Mouse (Mus musculus): ENCODE results near the gene Atp1a3. TPM values are rescaled to one million over a fixed set of nuclear protein-coding genes. Genes with fewer than 3 reads are reported as not detected.
A peak's percentile ranks its signal among the peaks of the same experiment; 100 is the strongest.
"Not testable (repeated sequence)": the region's sequence is repeated elsewhere in the genome, so short reads cannot be mapped to it uniquely, and the experiment has no call there.

Gene Atp1a3
- polyA plus RNA-seq (2015; fragmentation: Nextera tagmentation; extraction: Ambion mirVana) = 1.7 TPM in 2 replicates

DNA sequence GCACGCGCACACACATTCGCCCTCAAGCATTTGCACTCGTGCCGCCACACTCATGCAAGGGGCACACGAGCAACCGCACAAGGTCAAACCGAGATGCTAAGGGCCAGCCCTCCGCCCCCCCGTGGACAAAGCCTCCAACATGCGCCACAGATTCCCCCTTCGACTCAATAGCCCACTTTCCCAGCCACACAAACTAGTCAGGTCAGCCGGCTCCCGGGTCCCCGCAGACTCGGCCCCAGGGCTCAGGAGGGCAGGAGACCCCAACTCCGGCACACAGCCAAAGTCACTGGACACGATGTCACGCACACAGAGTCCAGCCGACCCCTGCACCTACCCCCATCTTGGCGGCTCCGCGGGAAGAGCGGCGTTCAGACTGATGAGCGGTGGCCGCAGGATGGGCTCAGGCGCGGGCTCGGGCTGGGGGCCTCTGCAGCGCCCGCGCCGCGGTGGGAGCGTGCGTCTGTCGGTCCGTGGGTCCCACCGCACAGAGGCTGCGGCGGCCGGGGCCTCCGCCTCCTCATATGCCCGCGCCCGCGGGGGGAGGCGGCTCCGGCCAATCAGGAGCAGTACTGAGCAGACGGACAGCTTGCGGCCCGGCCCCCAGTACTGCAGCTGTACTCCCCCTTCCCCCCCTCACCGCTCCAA, at the start of gene Atp1a3:
TSS of gene Atp1a3 (minus strand) at position 538 of the 645 bp plus-strand sequence.
- DNase-seq (ENCODE audit: low spot score) = no peak

DNA sequence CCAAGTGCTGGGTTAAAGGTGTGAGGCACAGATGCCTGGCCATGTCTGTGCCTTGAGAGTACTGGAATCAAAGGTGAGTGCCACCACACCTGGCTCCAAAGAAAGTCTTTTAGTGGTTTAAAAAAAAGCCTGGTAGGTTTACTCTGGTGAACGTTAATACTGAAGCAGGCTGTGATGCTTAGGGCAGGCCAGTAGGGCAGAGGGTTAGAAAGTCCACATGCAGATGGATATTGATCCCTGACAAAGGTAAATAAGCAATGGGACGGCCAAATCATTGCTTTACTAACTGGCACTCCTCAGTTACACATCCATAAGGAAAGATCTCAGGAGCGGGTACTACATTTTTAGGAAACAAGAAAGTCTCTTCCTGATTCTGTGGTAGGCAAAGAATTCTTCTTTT, 46.8 kb upstream of the Atp1a3 start:
- no peak for DNase-seq (ENCODE audit: low spot score)

DNA sequence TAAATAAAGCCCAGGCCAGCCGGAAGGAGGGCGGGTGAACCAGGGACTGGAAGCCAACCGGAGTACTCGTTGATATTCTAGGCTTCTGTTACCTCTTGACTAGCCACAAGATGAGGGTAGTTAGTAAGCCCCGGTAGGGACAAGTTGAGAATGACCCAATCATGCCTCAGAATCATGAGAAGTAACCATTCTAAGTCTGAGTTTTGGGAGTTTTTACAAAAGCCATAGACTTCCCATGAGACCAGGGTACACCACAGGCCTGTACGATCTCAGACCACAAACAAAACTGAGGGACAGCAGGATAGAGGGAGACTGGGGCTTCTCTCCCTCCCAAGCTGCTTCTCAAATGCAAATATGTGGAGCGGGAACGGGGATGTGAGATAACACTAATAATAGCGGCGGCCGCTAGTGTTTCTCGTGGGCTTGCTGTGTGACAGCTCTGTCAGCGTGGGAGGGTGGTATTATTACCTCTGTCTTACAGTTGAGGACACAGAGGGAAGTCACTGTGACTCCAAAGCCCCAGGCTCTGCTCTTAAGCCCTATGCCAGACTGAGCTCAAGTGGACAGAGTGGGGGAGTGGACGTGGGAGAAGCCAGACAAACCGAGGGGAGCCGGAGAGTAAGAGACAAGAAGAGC, 43.7 kb upstream of the Atp1a3 start:
- DNase-seq (ENCODE audit: low spot score) = no peak

DNA sequence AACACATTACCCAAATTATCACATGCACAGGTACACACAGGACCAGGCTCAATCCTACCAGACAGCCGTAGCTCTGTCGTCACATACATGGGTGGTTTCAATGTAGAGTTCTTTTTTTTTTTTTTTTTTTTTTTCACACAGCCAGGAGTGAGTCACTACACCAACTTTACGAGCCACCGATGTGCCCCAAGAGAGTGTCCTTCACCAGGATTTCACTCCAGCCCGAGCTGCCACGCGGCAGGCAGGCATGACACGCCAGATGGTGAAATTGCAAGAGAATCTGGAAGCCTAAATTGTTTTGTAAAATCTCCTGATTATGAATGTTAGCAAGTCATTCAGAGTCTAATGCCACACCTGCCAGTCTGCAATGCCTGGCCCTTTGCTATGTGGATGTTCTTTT, 41.6 kb upstream of the Atp1a3 start:
- DNase-seq (ENCODE audit: low spot score) = no peak

DNA sequence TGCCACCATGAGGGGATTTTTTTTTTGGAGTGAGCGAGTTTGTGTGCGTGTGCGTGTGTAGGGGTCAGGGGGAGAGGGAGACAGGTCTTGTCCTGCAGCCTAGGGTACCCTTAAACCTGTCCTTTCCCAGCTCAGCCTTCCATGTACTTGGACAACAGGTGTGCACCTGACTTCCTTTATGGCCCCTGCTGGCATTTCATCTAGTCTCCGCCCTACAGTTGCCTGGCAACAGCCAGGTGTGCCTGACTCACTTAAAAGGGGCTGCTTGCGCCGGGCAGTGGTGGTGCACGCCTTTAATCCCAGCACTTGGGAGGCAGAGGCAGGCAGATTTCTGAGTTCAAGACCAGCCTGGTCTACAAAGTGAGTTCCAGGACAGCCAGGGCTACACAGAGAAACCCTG, 38.8 kb upstream of the Atp1a3 start:
- not testable (repeated sequence) for DNase-seq (ENCODE audit: low spot score)

DNA sequence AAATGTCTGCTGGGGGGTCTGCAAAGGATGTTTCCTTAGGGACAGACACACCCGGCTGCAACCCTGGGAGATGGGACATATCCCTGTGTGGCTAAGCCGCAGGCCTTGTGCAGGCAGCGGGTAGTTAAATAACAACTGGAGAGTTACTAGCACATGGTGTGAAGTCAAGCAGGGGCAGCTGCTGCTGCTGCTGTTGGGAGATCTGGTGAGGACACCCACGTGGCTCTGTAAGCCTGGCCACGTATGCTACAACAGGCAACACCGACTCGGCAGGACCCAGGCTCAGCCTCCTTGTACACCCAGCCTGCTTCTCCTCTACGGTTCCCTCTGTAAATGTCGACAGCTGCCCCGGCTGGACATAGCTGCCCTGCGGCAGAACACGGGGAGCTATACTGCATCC, 36.2 kb upstream of the Atp1a3 start:
- DNase-seq (ENCODE audit: low spot score) = no peak

DNA sequence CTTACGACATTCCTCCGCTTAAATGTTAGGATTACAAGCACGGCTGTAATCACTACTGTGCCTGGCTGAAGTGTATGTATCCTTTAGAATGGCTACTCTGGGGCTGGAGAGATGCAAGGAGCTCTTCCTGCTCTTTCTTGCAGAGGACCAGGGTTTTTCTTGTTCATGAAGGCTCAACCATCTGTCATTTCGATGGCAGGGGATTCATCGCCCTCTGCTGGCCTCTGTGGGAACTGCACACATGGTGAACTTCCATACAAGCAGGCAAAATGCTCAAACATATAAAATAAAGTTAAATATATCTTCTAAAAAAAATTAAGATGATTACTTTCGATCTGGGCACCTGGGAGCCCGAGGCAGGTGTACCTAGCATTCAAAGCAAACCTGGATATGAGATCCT, 30.2 kb upstream of the Atp1a3 start:
- peak; percentile 73 for DNase-seq (ENCODE audit: low spot score)

DNA sequence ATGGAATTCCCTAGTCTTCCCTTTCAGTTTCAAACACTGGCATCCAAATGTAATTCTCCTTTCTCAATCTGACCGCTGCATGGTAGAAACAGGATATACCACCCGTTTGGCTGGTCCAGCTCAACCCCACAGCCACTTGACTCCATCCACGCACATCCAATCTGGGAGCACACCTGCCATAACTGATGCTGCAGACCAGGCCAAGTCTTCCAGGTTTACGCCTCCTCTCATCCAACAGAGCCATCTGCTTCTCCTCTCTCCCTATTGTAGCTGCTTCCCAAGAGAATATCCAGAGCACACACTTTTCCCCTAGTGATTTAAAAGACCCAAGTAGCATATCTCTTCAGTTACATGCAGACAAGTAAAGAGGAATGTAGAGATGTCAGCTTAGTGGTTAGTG, 29.0 kb upstream of the Atp1a3 start:
- DNase-seq (ENCODE audit: low spot score) = no peak

DNA sequence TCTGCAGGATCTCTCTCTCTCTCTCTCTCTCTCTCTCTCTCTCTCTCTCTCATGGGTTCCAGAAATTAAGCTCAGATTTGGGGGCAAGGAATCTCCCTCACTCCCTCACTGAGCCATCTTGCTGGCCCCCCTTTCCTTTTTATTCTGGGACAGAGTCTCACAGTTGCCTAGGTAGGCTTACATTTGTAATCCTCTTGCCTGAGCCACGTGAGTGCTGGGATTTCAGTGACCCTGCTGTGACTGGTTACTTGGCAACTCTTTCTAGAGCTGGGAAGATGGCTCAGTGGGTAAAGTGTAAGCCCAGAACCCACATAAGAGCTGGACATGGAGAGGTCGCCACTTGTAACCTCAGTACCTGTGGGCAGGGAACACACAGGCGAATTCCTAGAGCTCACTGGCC, 25.8 kb upstream of the Atp1a3 start:
- DNase-seq (ENCODE audit: low spot score) = no peak

DNA sequence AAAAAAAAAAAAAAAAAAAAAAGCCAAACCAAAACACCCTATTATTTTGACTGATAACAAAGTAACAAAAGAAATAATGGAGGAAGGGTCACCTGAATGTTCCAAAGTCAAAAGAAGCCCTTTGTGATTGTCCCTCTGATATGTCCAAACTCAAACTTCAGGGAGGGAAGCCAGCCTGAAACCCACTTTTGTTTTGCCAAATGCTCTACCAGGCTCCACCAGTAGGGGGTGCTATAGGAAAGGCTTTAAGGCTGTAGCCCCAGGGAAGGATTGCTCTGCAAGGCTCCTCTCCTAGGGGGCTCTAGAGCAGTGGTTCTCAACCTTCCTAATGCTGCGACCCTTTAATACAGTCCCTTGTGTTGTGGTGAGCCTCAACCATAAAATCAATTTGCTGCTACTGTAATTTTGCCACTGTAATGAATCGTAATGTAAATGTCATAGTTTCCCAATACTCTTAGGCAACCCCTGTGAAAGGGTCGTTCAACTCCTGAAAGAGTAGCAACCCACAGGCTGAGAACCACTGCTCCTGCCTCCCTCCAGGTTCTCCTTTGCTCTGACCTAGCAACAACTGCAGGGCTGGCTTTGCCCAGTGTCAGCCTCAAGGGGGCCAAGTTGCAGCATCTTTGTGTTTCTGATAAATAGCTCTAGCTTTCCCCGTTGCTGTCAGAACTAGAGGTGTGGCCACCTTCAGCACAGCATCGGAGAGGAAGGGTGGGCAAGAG, 24.4 kb upstream of the Atp1a3 start:
- DNase-seq (ENCODE audit: low spot score) = peak; percentile 79

DNA sequence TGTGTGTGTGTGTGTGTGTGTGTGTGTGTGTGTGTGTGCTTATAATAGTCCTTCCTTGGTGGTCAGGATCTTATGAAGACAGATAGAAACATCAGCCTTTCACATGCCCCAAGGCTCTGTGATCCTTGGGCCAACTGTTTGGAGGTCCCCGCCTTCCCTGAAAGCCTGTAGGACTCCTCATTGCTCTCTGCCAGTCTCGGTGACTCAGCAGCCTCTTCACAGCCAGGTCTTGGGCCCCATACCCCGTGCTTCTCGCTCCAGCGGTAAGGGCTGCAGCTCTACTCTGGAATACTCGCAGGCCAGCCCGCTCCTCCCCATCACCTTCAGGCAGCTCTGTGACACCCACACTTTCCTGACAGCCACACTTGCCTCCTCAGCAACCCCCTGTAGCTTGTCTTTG, 20.7 kb upstream of the Atp1a3 start:
- no peak for DNase-seq (ENCODE audit: low spot score)

DNA sequence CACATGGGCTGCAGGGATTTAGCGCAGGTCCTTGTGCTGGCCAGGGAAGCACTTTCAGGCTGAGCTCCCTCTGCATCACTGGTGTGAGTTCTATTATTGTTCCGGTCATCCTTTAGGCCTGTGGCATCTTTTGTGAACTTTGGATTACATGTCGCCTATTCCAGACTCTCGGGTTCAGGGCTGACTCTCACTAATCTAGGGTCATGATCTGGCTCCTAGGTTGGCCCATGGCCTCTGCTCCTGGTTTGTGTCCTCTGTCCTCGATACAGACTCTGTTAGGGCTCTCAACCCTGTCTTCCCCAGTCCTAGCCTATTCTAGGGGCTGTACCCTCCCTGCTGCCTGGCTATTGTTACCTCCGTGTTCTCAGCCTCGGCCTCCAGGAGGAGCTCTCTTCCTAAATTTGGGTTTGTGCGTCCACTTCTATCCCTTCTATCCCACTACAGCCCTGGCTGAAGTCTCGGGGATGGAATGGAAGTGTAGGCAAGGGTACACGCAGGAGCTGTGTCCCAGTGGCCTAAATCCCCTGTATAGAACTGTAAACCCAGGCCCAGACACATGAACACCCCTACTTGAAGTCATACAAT, 20.2 kb upstream of the Atp1a3 start:
- DNase-seq (ENCODE audit: low spot score) = no peak

DNA sequence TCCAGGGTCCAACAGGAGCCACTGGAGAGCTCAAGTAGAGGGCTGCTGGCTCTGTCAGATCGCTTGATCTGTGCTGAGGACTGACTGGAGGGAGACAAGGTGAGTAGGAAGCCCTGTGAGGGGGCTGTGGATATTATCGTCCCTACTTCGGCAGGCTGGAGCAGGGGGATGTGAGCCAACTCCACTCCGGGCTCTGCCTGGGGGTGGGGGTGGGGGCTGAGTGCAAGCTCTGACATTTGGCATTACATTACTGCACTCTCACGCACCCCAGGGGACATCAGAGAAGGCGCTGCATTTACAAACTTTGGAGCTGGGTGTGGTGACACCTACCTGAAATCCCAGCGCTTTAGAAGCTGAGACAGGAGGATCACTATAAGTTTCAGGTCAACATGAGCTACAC, 5.8 kb upstream of the Atp1a3 start:
- no peak for DNase-seq (ENCODE audit: low spot score)

DNA sequence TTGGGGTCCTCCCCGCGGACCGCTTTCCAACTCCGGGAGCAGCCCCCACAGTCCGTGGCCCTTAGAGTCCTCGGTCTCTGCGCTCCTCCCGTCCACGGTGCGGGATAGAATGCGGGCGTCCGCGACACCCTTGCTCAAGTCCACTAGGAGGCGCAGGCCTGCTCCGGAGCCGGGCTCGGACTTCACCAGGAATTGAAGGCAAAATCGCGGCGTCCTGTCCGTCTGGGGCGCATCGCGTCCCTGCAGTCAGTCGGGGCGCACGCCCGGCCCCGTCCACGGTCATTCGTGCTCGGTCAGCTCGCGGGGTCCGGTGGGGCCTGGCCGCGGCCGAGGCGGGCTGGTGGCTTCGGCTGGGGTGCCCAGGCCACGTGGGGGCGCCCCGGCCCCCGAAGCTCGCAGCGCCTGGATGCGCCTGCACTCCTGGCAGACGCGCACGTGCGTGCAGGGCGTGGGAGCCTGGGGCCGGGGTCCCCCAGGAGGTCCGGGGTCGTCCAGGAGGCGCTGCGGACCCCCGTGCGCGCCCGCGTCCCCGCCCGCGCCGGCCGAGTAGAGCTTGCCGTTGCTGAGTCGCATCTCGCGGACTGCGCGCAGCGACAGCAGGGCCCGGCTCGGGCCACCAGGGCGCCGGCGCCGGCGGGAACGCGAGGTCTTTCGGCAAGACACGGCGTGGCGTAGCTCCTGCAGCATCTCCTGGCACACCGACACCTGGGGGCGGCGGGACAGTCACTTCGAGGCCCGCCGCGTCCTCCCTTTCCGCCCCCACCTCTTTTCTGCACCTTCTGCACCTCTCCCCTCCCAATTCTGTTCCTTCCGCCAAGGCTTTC, 4.5 kb upstream of the Atp1a3 start:
- DNase-seq (ENCODE audit: low spot score) = peak; percentile 35

DNA sequence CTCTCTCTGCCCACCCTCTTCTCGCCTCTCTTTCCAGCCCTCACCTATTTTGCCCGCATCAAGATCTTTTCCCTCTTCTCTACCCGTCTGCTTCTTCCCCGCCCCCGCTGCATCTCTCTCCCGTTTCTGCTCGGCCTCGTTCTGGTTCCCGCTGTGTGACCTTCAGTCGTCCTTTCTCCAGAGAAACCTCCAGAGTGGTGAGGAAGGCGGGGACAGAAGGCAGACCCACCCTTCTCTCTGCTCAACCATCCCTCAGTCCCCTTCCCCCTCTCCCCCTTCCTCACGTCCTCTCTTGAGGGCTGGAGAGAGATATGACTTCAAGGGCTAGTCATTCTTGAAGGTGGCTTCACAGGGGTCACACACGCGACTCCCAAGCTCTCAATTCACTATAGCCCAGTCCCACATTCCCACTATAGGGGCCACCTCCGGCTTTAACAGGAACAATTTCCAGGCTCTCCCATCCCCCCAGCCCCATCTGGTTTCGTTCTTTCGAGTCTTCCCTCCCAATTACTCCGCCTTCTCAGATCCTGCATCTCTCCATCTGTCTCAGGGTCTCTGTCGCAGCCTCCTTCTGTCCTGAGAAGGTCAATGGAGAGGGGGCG, 3.4 kb upstream of the Atp1a3 start:
- DNase-seq (ENCODE audit: low spot score) = no peak

DNA sequence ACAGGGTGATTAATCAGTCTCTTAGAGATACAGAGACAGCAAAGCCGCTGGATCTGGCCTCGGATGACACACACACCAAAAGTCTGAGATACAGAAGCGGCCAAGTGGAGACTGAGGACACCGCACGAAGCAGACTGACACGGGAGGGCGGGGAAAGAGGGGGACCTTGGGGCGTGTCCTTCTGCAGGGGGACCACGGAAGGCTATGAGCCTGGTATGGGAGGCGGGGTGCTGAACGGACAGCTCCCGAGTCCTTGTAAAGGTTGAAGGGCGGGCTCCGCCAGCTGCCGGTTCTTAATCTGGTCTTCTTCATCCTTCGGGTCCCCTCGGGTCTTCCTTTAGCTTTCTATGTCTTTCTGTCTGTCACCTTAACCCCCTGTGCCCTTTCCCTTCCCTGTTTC, 2.9 kb upstream of the Atp1a3 start:
- DNase-seq (ENCODE audit: low spot score) = peak; percentile 80

DNA sequence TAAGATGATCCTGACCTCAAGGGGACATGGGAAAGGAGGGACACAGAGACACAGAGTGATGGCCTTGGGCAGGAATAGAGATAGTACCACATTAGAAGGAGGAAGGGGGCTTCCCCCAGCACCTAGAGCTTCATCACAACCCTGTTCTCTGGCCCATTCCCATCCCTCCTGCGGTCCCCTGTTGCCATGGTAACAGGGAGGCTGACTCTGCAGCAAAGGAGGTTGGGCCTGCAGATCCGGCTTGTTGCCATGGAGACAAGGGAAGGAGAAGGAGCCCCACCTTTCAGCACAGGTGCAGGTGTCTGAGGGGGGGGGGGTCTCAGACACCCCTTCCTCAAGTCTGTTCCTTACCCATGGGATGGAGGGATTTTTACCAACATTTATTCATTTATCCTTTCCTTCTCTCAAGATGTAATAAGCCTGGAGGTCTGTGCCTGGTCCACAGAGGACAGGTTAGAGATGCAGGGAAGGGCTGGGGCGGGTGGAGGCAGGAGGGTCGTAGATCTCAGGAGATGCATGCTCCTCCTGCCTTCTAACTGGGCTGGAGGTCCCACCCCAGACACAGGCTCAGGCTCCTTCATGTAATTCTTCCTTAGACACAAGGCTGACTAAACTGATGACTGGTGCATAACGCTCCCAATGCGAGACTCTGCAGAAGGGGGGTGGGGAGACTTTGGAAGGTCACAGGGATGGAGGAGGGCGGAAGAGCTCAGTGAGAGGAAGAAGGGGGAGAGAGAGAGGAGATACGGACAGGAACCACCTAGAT, 2.0 kb upstream of the Atp1a3 start:
- no peak for DNase-seq (ENCODE audit: low spot score)

DNA sequence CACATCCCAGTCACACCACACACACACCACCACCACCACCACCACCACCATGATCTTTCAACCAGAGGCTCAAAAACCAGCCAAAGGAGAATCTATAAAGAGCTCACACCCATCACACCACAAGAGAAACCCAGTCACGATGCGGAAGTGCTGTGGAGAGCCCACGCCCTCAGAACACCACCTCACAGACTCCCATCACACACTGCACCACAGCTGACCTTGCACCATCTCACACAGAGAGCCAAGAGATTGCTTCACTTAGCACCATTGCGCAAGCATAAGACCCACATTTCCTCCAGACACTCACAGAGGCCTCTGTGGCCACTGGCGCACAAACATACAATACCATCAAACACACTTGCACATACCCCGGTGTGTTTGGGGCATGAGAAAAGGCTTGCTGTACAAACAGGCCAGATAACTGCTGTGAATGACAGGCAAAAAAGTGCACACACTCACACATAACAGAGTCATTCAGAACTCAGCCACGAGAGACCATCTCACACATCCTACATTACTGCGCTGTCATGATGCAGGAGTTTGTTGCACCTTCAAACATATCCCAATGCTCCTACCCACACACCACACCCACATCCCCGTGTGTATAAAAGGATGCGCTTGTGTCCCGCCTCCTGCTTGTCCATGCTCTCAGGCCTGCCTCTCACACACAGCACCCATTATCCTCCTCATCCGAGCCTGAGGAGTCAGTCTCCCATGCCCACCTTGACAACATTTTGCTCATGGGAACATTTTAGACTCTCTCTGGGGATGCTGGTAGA, 1.0 kb upstream of the Atp1a3 start:
- DNase-seq (ENCODE audit: low spot score) = no peak

DNA sequence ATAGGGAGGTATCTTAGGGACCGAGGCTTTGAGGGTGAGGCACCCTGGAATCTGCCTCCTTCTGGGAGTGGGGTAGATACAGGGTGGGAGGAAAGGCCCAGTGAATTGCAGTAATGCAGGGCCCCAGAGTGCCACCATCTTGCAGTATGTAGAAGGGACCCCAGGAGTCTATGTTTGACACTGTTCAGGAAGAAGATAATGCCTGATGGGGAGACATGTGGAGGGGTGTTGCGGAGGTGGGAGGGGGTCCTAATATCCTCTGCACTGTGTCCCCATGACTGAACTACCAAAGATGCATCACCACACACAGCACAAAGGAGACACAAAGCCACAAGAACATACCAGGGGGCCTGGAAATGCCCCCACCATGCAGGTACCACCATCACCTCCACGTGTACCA, 413 bp upstream of the Atp1a3 start:
- DNase-seq (ENCODE audit: low spot score) = no peak

Measured in thymus, postnatal 0 days (tissue).